Mouse (Mus musculus) ES-E14 (cell line): Measurements from ENCODE around the gene 1110059E24Rik.

Source experiments
- CHD2 ChIP-seq: IDR thresholded peaks from 2 replicates; pipeline ENCODE4 v1.6.1; 2014; ENCODE audit warnings: mild to moderate bottlenecking, low read depth, low read length, inconsistent platforms
- MAFK ChIP-seq: IDR thresholded peaks from 2 replicates; pipeline ENCODE4 v1.6.1; 2014; ENCODE audit warnings: mild to moderate bottlenecking, low read depth, low read length, inconsistent platforms; ENCODE audit not compliant: insufficient read depth

- TF ChIP-seq MAFK (no peak), CHD2 (no peak)
Measured at GRCm38 (mm10) chr19:21645301-21645700, 7.5 kb downstream of the 1110059E24Rik start.
